Mouse (Mus musculus) cortical plate, adult 2 months (tissue): ENCODE measurements at regions not wholly inside any gene's neighbourhood (a gene's known extent, or its start where the extent isn't known, plus 50 kb on each side); places are given as distances from the start of the nearest gene placed in this dataset.

ENCODE experiments used
- CTCF ChIP-seq: fragments of 200-500 bp; IDR thresholded peaks from 2 replicates; pipeline ENCODE4 v1.5.1; 2011; ENCODE audit warnings: mild to moderate bottlenecking, control low read depth, low read length; ENCODE audit not compliant: insufficient read depth; ENCODE audit errors: extremely low read depth
- POLR2A ChIP-seq: fragments of 200-500 bp; IDR thresholded peaks from 2 replicates; pipeline ENCODE4 v1.6.1; 2011; ENCODE audit warnings: mild to moderate bottlenecking, low read length, control low read depth; ENCODE audit not compliant: insufficient read depth; ENCODE audit errors: extremely low read depth

DNA sequence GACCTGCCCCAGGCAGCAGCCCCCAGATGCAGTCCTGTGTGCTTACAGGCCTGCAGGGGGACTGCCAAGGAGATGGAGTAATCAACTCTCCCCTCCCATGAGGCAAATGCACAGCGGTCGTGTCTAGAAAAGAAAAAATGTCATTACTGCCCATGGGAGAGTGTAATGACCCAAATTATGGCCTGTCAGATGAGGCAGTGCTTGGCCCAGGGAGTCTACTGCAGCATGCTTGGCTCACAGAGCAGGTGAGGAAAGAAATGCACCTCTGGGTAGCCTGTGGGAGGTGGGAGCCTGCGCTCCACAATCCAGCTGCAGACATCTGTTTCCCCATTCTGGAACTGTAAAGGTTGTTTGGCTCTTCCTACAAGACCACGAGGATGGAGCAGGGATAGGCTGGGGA, 339.8 kb upstream of the Apob start:
- TF ChIP-seq CTCF (no peak), POLR2A (no peak)
